Mouse (Mus musculus) urinary bladder, postnatal 25 days (tissue): ENCODE measurements around the gene Cdc34.

Experiments used
- DNase-seq: peaks from one replicate; pipeline ENCODE4 v3.0.0; 2022; ENCODE audit warnings: low spot score

Cdc34 gene

DNA sequence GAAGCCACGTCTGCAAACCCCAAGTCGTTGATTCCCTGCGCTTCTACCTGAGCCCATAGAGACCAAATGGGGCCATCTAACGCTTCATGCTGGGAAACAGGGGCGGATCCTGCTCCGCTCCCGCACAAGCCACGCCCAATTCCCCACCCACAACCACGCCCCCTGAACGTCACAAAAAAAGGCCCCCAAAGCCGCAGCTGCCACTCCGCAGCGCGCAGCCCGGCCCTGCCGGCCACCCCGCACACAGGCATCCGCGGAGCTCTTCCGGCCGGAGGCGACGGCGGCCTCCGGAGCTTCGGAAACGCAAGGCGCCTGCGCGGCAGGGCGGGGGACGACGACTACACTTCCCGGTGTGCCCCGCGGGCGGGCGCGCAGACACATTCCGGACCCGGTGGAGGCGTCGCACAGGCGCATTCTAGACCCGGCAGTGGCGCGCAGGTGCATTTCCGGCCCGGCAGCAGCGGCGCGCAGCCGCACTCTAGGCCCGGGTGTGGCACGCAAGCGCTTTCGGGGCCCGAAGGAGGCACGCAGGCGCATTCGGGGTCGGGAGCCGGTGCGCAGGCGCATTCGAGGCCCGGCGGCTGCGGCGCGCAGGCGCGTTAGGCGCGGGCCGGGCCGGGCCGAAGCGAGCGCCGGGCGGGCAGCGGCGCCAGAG, at the start of gene Cdc34:
Gene Cdc34, plus strand, starts transcription at position 605 of the 655 bp plus-strand sequence.
- DNase-seq = peak; percentile 99

DNA sequence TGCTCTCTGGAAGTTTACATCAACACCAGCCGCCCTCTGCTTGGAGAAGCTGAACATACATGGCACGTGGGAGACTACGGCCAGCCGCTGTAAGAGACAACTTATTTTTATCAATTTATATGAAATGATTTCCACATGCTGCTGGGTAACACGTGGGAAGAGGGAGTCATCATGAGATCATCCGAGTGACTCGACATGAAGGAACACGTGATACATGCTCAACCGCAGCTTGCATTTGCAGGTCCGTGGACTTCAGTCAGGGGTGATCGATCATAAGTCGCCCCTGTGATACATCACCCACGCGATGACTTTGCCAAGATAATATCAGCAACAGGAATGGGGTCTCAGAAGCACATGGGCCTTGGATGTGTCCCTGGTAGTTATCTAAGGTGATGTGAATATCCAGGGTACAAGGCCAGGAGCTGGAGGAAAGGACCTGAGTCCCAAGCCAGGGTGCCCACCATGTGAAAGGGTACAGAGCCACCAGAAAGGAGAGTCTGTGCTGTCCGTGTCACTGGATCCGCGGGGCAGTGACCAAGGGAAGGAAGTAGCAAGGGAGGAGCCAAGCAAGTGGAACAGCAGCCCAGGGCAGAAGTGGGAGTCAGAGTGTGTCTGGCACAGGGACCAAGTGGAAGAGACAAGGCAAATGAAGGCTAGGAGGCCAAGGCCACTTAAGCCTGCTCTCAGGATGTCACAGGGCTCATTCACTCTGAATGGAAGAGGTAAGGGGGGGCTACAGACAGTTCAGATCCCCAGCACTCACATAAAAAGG, 48.8 kb upstream of the Cdc34 start:
- DNase-seq = no peak

DNA sequence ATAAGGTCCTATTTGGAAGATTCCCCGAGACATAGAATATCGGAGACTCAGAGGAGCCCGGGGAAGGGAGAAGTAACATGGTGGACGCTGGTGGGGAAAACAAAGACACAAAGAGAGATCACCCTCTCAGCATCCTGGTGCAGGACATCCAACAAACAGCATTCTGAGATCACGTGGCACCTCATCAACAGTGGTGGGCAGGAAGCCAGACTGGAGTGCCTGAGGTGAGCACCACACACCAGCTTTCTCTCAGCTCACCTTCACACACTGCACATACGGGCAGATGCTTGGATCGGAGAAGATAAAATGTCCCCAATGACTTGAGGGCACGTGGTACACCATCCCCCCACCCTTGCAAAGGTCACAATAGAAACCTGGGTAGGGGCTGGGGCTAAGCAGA, 45.7 kb upstream of the Cdc34 start:
- no peak for DNase-seq

DNA sequence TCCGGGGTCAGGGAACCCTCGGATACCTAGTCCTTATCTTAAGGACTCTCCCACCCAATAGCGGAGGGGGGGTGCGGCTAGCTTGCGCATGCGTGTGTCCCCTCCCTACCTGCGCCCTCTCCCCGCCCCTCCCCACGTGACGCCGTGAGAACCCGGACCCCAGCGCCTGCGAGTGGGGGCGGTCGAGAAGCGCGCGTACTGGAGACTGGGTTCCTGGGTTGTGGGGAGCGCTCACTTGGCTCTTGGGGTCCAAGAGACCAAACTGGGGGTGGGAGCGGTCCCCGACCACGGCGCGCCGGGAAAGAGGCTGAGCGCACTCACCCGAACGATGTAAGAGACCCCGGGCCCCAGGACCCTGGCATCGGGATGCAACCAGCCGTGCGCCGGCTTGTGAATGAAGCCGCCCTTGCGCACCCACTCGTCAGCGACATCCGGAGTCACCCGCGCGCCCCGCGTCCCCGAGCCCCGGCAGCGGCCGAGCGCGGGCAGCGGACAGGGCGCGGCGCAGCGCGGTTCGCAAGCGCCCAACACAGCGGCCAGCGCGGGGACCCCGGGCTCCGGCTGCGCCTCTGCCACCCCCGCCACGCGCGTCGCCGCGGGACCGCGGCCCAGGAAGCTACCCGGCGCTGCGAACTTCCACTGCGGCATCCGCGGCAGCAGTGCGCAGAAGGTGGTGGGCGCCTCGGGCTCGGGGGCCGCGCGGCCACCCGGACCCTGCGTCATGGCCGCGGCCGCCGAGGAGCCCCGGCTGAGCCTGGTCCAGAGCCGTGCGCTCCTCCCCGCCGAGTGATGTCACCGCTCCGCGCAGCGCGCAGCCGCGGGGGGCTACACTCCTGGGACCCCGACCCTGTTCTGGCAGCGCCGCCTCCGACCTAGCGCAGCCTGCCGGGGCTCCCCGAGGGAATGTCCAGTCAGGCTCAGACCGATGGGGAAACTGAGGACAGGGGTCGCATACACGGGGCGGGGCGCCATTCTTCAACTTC, 44.6 kb upstream of the Cdc34 start, which contains the start of gene Shc2:
Gene Shc2, minus strand, starts transcription at position 791 of the 983 bp plus-strand sequence.
- peak; percentile 14 for DNase-seq

DNA sequence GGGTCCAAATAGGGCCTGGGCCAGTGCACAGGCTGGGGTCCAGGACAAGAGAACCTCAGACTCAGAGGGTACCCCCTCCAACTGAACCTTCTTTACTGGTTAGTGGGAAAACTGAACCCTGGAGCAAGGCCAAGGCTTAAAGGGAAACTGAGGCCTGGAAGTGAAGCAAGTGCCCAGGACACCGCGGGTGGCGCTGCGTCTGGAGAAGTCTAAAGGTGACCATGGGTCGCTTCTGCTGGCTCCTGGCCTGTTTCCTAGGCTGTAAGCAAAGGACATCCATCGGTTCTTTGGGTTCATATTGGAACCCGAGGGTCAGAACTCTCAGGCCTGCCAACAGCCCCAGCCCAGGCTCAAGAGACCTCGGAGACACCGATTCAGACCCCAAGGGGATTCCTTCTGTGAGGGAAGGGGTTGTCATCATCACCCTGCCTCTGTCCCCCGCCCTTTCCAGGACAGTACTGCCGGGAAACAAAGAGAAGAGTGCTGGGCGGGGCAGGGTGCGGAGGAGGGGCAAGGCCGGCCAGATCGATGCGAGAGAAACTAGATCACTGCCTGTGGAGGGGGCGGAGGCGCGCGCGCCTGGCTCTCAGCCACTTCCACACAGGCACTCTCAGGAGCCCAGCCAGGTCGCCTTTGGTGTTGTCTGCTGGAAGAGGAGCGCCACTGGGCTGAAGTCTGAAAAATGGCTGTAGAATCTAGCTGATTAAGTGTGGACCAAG, 43.4 kb upstream of the Cdc34 start:
- peak; percentile 8 for DNase-seq

DNA sequence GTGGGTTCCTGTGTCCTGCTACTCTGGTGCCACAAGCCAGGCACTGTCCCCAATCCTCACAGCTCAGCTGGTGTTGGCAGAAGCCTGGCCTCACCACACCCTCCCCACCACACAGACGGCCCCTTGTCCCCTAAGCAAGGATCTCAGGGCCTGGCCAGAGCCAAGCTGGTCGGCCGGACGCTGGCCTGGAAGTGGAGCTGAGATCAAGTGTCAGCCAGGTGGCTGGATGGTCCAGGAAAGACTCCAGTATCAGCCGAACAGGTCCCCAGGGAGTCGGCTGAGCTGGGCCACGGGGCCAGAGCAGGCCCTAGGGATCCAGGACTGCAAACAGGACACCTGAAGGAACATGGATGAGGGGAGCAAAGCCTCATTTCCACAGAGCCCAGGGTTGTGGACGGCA, 36.3 kb upstream of the Cdc34 start, which contains the start of gene Odf3l2:
Gene Odf3l2, minus strand, starts transcription at position 28 of the 400 bp plus-strand sequence.
- DNase-seq = no peak

DNA sequence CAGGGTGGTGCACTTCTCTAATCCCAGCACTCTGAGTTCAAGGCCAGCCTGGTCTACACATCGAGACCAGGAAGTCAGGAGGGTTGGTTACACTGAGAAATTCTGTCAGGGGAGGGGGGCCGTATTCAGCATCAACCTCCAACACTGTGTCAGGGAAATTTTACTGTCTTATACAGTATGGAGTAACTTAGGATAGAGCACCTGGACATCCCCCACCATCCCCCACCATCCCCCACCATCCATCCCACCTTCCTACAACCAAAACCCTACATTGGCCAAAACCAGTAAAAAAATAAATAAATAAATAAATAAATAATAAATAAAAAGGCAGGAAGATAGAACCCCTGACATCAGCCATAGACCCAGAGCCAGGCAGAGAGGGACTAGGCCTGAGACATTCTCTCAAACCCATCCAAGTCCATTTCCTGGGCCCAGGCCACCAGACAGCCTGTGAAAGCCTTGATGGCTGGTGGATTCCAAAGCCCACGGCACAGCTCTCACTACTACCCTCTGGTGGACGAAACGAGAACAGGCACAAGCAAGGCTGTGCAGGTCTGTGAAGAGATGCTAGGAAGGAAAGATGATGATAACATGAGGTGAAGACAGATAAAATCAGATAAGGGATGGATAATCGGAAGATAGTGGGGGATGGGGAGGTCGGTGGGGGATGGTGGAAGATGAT, 32.8 kb upstream of the Cdc34 start:
- peak; percentile 67 for DNase-seq

DNA sequence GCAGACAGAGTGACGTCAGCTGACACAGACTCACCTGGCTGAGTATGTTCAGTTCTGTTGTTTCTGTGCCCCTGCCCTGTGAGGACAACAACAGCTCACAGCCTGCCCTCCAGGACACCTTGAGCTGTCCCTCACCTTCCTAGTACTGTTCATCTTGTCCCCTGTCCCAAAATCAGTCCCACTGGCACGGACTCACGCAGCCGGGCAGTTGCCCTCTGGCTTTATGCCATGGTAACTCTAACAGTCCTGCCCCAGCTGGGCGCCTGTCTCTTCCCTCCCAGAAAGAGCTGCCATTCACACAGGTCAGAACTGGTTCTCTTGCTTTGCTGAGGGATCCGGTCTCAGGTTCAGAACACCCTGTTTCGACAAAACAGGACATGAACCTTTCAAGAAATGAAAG, 29.2 kb upstream of the Cdc34 start:
- DNase-seq = no peak

DNA sequence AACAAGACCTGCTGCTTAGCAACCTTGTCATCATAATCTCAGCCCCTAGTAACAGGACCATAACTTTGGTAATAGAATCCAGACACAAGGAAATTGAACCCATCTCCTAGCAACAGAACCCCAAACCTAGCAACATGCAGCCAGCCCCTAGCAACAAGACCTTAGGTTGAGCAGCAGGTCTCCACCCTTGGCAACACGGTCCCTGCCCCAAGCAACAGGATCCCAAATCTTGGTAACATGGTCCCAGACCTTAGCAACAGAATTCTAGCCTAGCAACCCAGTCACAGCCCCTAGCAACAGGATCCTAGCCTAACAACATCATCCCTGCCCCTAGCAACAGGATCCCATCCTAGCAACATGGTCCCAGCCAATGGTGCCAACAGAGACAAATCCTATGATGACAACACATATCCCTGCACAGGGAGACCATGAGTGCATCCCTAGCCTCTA, 27.0 kb upstream of the Cdc34 start:
- no peak for DNase-seq

DNA sequence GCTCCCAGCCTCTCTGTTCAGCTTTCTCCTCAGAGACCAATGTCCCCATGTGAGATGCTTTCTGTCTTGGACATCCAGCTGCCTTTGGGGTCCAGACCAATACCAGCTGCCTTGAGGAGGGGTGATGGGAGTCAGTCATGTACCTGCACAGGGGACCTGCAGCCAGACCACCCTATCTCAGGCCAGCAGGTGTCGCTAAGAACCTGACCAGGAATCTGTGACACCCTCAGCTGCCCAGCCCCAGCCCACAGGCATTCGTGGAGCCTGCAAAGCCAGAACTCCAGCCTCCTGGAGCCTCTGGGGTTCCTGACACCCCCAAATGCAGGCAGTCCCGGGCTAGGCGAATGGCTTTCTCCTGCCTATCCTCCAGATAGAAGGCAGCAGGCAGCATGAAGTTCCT, 23.2 kb upstream of the Cdc34 start:
- no peak for DNase-seq

DNA sequence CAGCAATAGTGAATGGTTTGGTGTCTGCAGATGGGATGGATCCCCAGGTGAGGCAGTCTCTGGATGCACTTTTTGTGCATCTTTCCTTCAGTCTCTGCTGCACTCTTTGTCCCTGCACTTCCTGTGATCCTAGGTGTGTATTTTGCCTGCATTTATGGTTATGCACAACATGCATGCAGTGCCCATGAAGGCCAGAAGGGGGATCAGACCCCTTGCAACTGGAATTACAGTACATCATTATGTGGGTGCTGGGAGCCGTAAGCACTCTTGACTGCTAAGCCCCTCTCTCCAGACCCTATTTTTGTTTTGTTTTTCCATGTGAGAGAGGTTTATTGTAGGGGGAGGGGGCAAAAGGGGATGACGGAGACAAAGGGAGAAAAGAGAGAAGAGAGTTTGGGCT, 21.7 kb upstream of the Cdc34 start:
- DNase-seq = no peak

DNA sequence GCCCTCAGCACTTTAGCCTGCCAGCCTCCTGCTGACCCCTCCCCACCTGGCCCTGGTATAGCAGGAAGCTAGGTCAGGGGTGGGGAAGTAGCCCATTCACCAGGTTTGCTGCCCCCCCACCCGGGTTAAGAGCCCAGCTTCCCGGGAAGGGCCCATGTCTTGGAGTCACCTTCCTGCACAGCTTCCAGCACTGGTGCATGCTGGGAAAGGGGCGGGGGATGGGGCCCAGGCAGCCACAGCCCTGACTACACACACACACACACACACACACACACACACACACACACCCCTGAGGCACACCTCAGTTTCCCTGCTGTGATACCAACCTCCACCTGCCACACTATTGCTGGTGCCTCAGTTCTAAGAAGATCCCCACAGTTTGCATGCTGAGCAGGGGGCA, 20.1 kb upstream of the Cdc34 start:
- no peak for DNase-seq

DNA sequence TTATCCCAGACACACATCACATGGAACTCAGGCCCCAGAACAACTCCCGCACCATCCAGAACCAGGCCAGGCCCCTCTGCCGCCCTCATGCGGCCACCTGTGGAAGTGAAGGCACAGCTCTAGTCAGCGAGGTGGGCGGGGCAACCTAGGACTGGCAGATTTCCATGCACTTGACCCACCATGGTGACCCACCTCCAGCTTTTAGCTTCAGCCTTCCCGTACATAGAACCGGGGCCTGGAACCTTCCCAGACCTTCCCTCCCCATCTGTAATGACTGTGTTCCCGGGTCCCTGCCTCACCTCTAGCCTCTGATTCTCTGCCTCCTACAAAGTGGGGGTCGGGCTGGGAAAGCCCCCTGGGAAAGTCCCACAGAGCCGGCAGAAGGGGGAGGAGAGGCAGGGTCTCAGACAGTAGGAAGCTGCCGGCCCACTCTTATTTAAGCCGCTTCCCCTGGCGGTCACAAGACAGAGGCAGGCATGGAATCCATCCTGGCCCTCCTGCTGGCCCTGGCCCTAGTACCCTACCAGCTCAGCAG, 17.8 kb upstream of the Cdc34 start, which contains the start of gene Madcam1:
Gene Madcam1, plus strand, starts transcription at position 429 of the 535 bp plus-strand sequence.
- peak; percentile 59 for DNase-seq

DNA sequence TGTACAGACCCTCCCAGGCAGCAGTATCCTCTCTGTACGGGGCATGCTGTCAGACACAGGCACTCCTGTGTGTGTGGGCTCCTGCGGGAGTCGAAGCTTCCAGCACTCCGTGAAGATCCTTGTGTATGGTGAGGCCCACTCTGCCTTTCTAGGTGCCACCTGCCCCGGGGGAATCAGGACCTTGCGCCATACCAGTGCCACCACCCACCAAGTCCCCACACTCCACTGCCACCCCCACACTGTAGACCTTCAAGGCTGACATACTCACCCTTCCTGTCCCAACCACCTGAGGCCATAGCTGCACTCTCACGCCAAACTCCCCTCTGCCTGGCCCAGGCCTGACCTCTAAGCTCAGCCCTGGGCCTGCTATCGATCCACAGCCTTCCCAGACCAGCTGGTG, 16.9 kb upstream of the Cdc34 start:
- DNase-seq = no peak

DNA sequence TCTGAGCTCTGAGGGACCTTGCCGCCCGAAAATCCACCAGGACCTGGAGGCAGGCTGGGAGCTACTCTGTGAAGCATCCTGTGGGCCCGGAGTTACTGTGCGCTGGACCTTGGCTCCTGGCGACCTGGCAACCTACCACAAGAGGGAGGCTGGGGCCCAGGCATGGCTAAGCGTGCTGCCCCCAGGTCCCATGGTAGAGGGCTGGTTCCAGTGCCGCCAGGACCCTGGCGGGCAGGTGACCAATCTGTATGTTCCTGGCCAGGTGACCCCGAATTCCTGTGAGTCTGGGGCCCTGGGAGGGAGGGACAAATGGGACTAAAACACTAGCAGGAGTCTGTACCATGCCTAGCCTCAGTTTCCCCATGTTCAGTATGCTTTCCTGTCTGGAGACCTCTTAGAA, 15.5 kb upstream of the Cdc34 start:
- DNase-seq = no peak

DNA sequence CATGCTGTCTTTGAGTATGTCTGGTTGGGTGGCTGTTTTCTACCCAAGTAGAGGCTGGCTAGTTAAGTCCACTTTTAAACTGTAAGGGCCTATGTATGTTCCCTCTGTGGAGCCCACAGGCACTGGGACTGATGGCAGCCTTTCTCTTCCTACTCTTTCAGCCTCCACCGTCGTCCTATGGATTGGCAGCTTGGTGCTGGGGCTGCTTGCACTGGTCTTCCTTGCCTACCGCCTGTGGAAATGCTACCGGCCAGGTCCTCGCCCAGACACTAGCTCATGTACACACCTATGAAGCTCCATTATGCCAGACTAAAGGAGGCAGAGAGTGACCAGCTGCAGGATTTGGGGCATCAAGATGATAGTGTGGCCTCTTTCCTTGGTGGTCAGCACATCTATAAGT, 13.9 kb upstream of the Cdc34 start:
- DNase-seq = no peak

DNA sequence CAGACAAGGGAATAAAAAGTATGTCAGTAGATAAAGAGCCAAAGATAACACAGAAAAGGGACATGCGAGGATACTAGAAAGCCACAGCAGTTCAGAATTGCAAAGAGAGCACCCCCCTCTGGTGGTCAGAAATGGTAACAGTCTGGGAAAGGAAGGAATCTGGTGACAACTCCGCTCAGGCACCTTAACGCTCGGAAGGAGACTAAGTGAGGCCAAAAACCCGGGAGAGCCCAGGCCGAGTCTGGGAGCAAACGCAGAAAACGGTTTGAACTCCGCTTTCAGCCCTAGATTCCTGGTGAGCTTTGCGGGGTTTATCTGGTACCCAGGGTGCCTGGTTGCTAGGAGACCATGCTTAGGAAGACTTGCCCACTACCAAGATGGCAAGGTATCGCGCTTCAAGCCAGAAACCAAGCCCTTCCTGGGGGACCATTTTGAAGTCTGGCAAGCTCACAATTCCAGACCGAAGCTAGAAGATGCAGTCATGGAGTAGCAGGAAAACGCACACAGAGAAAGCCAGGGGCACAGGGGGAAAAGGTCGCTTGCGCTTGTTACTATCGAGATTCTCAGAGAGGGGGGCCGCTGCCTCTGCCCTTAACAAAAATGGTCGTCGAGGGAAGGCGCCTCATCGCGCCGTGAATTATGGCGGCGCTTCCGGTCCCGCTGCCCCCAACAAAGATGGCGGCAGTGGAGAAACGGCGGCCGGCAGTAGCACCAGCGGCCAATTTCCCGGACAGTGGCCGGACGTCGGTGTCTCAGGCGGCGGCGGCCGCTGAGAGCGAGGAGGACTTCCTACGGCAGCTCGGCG, 13.0 kb upstream of the Cdc34 start, which contains the start of gene Tpgs1:
Gene Tpgs1, plus strand, starts transcription at position 599 of the 805 bp plus-strand sequence.
- peak; percentile 83 for DNase-seq

DNA sequence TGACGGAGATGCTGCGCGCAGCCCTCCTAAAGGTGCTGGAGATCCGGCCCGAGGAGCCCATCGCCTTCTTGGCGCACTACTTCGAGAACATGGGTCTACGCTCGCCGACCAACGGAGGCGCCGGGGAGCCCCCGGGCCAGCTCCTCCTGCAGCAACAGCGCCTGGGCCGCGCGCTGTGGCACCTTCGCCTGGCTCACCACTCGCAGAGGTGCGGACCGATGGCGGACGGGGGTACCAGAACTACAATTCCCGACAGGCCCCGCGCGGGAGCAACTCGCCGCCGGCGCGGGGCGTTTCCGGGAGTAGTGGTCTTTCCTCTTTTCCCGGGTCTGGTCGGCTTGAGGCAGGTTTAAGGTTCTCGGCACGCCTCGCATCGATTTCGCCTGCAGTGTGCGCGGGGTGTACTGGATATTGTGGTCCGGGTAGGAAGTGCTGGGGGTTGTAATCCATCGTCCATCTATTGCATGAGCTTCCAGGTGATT, 12.4 kb upstream of the Cdc34 start:
- DNase-seq = peak; percentile 70
